Mouse (Mus musculus) gastrocnemius, postnatal 14 days (tissue): Measurements from ENCODE around the gene Drg1. TPM values are rescaled to one million over a fixed set of nuclear protein-coding genes. Genes with fewer than 3 reads are reported as not detected.
"Not testable (repeated sequence)": the region's sequence is repeated elsewhere in the genome, so short reads cannot be mapped to it uniquely, and the experiment has no call there.

Source experiments
- DNase-seq: peaks from one replicate; pipeline ENCODE4 v3.0.0; 2021; ENCODE audit warnings: mixed read lengths
- intact Hi-C: fragments of 180-260 bp; cut with DNase I; formaldehyde crosslinking; loops from one replicate; pipeline ENCODE4 v1.15.1; 2025; ENCODE audit warnings: low total_unique reads
- total RNA-seq, 2 experiments: library from RNA; stranded (reverse); gene quantifications; 2 replicates each; pipeline ENCODE4 v1.2.3; 2021

Gene Drg1
- total RNA-seq, 2 experiments from 2014 or later, result 38.9 to 40.4 TPM

DNA sequence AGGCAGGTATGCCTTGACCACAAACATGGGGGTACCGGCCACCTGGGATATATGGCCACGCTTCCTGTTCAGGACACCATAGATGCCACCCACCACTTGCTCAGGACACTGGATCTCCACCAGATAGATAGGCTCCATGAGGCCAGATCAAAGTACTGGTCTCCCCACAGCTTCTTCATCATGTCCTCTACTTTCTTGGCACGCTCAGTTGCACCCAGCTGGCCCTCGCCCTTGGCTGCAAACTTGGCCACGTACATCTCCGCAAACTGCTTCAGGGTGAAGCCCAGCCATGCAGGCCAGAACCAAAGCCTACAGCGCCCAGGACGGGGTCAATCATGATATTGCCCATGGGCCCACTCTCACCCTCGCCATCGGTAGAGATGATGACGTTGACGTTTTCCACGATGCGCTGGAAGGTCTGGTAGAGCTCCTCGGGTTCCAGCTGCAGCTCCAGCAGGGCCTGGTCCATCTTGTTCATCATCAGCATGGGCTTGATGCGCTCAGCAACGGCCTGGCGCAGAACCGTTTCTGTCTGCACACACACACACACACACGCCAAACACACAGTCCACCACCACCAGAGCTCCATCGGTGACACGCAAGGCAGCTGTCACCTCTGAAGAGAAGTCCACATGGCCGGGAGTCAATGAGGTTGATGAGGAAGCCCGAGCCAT is 116.1 kb downstream of the Drg1 start:
- peak; percentile 69 for DNase-seq
- intact Hi-C loops, result not testable (repeated sequence)

- intact Hi-C loops, DNase-seq: not testable (repeated sequence)
These were observed 116.7 kb downstream of the Drg1 start for GRCm38 (mm10) chr11:3149471-3149870.

DNA sequence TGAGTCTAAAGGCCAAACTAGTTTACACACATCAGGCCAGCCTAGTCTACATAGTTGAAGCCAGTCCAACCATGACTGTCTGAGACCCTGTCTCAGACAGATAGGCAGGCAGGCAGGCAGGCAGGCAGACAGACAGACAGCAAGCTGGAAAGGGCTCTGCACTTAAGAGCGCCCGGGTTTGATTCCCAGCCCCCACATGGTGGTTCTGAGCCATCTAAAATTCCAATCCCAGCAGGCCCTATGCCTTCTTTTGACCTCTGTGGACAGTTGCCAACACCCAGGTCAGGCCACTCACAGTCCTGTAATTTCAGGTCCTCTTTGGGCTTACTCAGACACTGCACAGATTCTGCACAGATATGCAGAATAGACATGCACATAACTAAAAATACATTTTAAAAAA is 119.4 kb downstream of the Drg1 start:
- intact Hi-C loops, DNase-seq: not testable (repeated sequence)

- intact Hi-C loops, result not testable (repeated sequence)
These were observed 120.7 kb downstream of the Drg1 start for GRCm38 (mm10) chr11:3145359-3146165.

DNA sequence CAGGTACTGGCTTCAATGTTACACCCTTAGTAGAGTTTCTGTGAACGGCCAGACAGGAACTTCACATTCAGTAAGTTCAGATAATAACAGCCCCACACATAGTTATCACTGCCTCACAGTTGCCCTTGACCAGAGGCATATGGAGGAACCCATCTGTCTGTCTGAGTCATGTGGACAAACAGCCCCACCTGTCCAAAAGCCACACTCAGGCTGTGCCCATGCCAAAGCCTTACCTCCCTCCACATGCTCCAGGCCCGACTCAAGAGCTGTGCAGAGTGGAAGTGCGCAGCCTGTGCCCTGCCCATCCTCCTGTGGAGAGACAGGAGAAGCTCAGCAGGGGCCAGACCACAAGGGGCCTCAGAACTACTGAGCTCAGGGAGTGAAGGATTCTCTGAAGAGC is 122.2 kb downstream of the Drg1 start:
- DNase-seq, intact Hi-C loops: not testable (repeated sequence)

More at GRCm38 (mm10) chr11:3145359-3146165, 120.7 kb downstream of the Drg1 start:
- DNase-seq, result not testable (repeated sequence)

DNA sequence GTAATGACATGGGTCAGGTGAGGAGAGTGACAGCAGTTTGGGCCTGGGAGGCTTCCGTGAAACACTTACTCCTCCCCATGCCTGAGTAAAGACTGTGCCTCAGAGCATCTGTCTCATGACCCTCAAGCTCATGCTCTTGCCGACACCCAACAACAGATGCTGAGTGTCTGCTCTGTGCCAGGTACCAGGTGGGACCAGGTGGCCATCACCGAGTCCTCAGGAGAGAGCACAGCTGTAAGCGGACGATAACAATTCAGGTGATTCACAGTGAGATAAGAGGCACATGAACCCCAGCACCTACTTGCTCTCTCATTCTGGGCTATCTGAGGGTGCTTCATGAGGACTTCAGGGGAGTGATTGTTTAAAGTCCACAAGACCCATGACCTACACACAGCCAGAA is 123.8 kb downstream of the Drg1 start:
- intact Hi-C loops, result not testable (repeated sequence)

GRCm38 (mm10) chr11:3140967-3141535 is 125.2 kb downstream of the Drg1 start:
- intact Hi-C loops, result not testable (repeated sequence)

More for the DNA sequence above, 123.8 kb downstream of the Drg1 start:
- DNase-seq, result peak; percentile 80

GRCm38 (mm10) chr11:3138323-3138722 is 127.9 kb downstream of the Drg1 start:
- intact Hi-C loops, result not testable (repeated sequence)
- peak; percentile 44 for DNase-seq

More at GRCm38 (mm10) chr11:3140967-3141535, 125.2 kb downstream of the Drg1 start:
- DNase-seq, result not testable (repeated sequence)

Other genes with a start within 250 kb of the Drg1 start
- 10 to 100 TPM in 1 of 2 experiments, 1 to 10 TPM in 1; 9.6 to 10.9 TPM for gene Sfi1, start 73.0 kb downstream of the Drg1 start, total RNA-seq
- 10 to 100 TPM; 23.6 to 26.2 TPM for gene Eif4enif1, start 64.0 kb downstream of the Drg1 start, total RNA-seq
- gene Patz1, start 22.5 kb upstream of the Drg1 start, total RNA-seq, result 10 to 100 TPM; 11.8 to 12.8 TPM
- 10 to 100 TPM; 10.4 to 13.0 TPM for gene Pik3ip1, start 64.0 kb upstream of the Drg1 start, total RNA-seq
- gene Limk2, start 142.8 kb upstream of the Drg1 start, total RNA-seq, result 10 to 100 TPM; 13.2 to 13.6 TPM
- 10 to 100 TPM; 16.5 to 17.2 TPM for gene Rnf185, start 185.9 kb upstream of the Drg1 start, total RNA-seq
- gene Pla2g3, start 221.9 kb upstream of the Drg1 start, total RNA-seq, result under 1 TPM in 1 of 2 experiments, not detected in 1; 0.09 TPM
- 1 to 10 TPM; 1.9 to 2.9 TPM for gene Inpp5j, start 238.4 kb upstream of the Drg1 start, total RNA-seq
- gene Selenom, start 248.3 kb upstream of the Drg1 start, total RNA-seq, result 10 to 100 TPM; 27.5 to 38.5 TPM